Mouse (Mus musculus) testis, adult 10 weeks (tissue): ENCODE results near the gene Olfr228. TPM values are rescaled to one million over a fixed set of nuclear protein-coding genes. Genes with fewer than 3 reads are reported as not detected.

Source experiments
- polyA plus RNA-seq: library from polyadenylated mRNA; stranded (reverse); fragments of 350-450 nt; fragmentation: Illumina TruSeq; extraction: RNeasy Lipid Tissue Mini Kit (QIAGEN cat#74804); gene quantifications from one replicate; pipeline ENCODE4 v1.2.3, GENCODE M21; 2014; ENCODE audit warnings: low read depth, low replicate concordance

The Olfr228 gene
- not detected for polyA plus RNA-seq

DNA sequence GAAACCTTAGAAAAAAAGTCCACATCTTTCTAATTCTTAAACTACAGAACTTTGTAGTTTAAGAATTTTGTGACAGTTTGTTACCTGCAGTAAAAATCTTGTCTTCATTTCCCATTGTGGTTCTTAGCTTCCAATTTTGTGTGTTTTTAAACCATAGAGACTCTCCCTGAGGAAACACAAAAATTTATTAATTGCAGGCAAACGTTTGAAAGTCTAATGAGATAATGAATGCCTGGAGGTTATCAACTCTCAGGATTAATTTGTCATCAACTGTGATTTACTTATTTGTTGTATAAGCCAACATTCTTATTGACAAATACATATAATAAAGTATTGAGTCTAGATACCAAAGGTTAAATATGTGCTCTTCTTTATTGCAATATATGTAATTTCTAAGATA, at the start of gene Olfr228:
TSS of gene Olfr228 (minus strand) at position 101 of the 400 bp plus-strand sequence.

DNA sequence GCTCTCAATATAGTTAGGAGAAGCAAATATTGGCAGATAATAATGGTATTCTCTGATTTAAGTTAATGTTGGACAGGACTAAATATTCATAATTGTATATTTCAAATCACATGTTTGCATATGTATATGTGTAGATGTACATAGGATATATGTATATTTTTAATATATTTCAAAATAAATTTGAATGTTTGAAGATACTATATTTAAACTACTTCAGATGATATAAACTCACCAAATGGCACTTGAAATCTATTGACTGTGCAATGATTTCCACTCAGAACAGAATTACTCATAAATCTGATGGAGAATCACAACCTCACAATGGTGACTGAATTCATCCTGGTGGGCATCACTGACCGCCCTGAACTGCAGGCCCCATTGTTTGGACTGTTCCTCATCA, 21.0 kb upstream of the Olfr228 start, which contains the start of gene Olfr1076:
TSS of gene Olfr1076 (plus strand) at position 301 of the 400 bp plus-strand sequence.

DNA sequence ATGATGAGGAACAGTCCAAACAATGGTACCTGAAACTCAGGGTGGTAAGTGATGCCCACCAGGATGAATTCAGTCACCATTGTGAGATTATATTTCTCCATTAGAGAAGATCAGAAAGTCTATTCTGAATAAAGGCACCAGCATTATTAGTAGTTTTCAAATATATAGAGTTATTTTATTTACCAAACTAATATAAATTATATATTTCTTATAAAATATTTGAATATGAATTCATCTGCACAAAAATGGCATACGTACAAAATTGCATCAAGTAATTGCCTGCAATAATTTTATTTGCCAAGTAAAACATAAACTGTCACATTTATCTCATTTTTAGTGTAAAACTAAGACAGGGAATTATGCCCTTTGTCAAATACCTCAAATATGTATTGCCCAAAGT, 31.0 kb downstream of the Olfr228 start, which contains the start of gene Olfr1066:
TSS of gene Olfr1066 (minus strand) at position 101 of the 400 bp plus-strand sequence.

DNA sequence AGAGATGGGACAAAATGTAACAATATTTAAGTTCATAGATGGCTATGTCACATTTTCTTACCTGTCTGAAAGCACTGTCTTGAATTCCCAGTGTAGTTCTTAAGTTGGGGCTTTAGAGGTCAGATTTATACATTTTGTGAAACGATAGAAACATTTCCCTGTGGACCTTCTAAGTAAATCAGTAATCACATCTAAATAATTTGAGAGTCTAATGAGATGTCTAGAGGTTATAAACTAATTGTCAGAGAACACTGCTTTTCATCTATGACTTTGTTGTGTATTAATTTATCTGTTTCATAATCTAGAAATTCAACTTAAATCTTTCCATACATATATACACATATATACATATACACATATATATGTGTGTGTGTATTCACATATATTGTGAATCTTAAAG, 36.7 kb downstream of the Olfr228 start, which contains the start of gene Olfr1065:
TSS of gene Olfr1065 (minus strand) at position 101 of the 400 bp plus-strand sequence.

Other genes starting within 250 kb of the Olfr228 start
- not detected for gene Olfr1048, start 247.1 kb downstream of the Olfr228 start, polyA plus RNA-seq
- not detected for gene Olfr1049, start 229.1 kb downstream of the Olfr228 start, polyA plus RNA-seq
- not detected for gene Olfr1051, start 208.3 kb downstream of the Olfr228 start, polyA plus RNA-seq
- gene Olfr1052, start 194.9 kb downstream of the Olfr228 start, polyA plus RNA-seq: not detected
- not detected for gene Olfr1053, start 172.1 kb downstream of the Olfr228 start, polyA plus RNA-seq
- not detected for gene Olfr1054, start 152.0 kb downstream of the Olfr228 start, polyA plus RNA-seq
- gene Olfr1055, start 137.1 kb downstream of the Olfr228 start, polyA plus RNA-seq: not detected
- not detected for gene Olfr1056, start 124.9 kb downstream of the Olfr228 start, polyA plus RNA-seq
- gene Olfr1057, start 109.0 kb downstream of the Olfr228 start, polyA plus RNA-seq: not detected
- gene Olfr1058, start 98.8 kb downstream of the Olfr228 start, polyA plus RNA-seq: not detected
- not detected for gene Olfr1061, start 73.3 kb downstream of the Olfr228 start, polyA plus RNA-seq
- not detected for gene Olfr1062, start 60.6 kb downstream of the Olfr228 start, polyA plus RNA-seq
- not detected for gene Olfr1065, start 36.8 kb downstream of the Olfr228 start, polyA plus RNA-seq
- gene Olfr1066, start 31.1 kb downstream of the Olfr228 start, polyA plus RNA-seq: not detected
- not detected for gene Olfr1076, start 21.1 kb upstream of the Olfr228 start, polyA plus RNA-seq
- gene Olfr1079, start 55.1 kb upstream of the Olfr228 start, polyA plus RNA-seq: not detected
- not detected for gene Olfr1080, start 70.8 kb upstream of the Olfr228 start, polyA plus RNA-seq
- not detected for gene Olfr1082, start 111.6 kb upstream of the Olfr228 start, polyA plus RNA-seq
- gene Olfr1084, start 152.3 kb upstream of the Olfr228 start, polyA plus RNA-seq: not detected
- gene Olfr1085, start 174.6 kb upstream of the Olfr228 start, polyA plus RNA-seq: not detected
- not detected for gene Olfr1086, start 192.7 kb upstream of the Olfr228 start, polyA plus RNA-seq
- gene Olfr1087, start 211.0 kb upstream of the Olfr228 start, polyA plus RNA-seq: not detected
- not detected for gene Olfr1089, start 246.3 kb upstream of the Olfr228 start, polyA plus RNA-seq